Mouse (Mus musculus) embryonic facial prominence, embryonic 11.5 days (tissue): ENCODE results near the gene Hpf1. TPM values are rescaled to one million over a fixed set of nuclear protein-coding genes. Genes with fewer than 3 reads are reported as not detected.

Experiments used
- ATAC-seq: fragments of 200-750 bp; cut with Nextera tagmentation; replicated peaks from 2 replicates; pipeline ENCODE4 v1.8.0; 2017; ENCODE audit warnings: low read depth; ENCODE audit not compliant: insufficient number of reproducible peaks, low FRiP score, low TSS enrichment
- DNase-seq: peaks from one replicate; pipeline ENCODE4 v3.0.0-alpha.2; 2015; ENCODE audit warnings: low spot score
- H3K27ac ChIP-seq: fragments of 300-500 bp; sonication (generic); replicated peaks from 2 replicates; pipeline ENCODE4 v1.5.1; 2014; ENCODE audit warnings: mild to moderate bottlenecking, low read depth, low read length, control low read depth
- H3K27me3 ChIP-seq: fragments of 300-500 bp; sonication (generic); 2 replicates; pipeline ENCODE4 v1.6.1; 2014; ENCODE audit warnings: mild to moderate bottlenecking, low read length, moderate library complexity, mixed read lengths; ENCODE audit not compliant: control insufficient read depth, insufficient read depth
- H3K36me3 ChIP-seq: fragments of 300-500 bp; sonication (generic); replicated peaks from 2 replicates; pipeline ENCODE4 v1.6.1; 2014; ENCODE audit warnings: low read depth, mild to moderate bottlenecking, low read length, moderate library complexity, mixed read lengths; ENCODE audit not compliant: control insufficient read depth, insufficient read depth
- H3K4me1 ChIP-seq: fragments of 300-500 bp; sonication (generic); 2 replicates; pipeline ENCODE4 v1.6.1; 2014; ENCODE audit warnings: low read length, mixed read lengths; ENCODE audit not compliant: control insufficient read depth, insufficient read depth
- H3K4me2 ChIP-seq: fragments of 300-500 bp; sonication (generic); 2 replicates; pipeline ENCODE4 v1.6.1; 2014; ENCODE audit warnings: low read depth, mild to moderate bottlenecking, control low read depth, low read length, moderate library complexity
- H3K4me3 ChIP-seq: fragments of 300-500 bp; sonication (generic); 2 replicates; pipeline ENCODE4 v1.5.1; 2014; ENCODE audit warnings: low read depth, low read length, control low read depth
- H3K9ac ChIP-seq: fragments of 300-500 bp; sonication (generic); replicated peaks from 2 replicates; pipeline ENCODE4 v1.6.1; 2014; ENCODE audit warnings: mild to moderate bottlenecking, control low read depth, low read length
- H3K9me3 ChIP-seq: fragments of 300-500 bp; sonication (generic); replicated peaks from 2 replicates; pipeline ENCODE4 v1.6.1; 2016; ENCODE audit warnings: mild to moderate bottlenecking, low read length, inconsistent platforms, mixed read lengths; ENCODE audit not compliant: control insufficient read depth
- WGBS: fragments of 180-500 bp; shearing (Covaris S2); extraction: QIAGEN DNeasy Blood & Tissue Kit; methylation state at CpG from one replicate; pipeline ENCODE4 v1.1.7; 2014; 5-methylcytosine and 5-hydroxymethylcytosine counted together
- polyA plus RNA-seq: library from polyadenylated mRNA; unstranded; fragments of >200 nt; fragmentation: Nextera tagmentation; extraction: Ambion mirVana; gene quantifications from 2 replicates; pipeline ENCODE4 v1.2.1, GENCODE M21; 2014

The Hpf1 gene
- polyA plus RNA-seq, 1 experiment from 2014 or later = 147 TPM

DNA sequence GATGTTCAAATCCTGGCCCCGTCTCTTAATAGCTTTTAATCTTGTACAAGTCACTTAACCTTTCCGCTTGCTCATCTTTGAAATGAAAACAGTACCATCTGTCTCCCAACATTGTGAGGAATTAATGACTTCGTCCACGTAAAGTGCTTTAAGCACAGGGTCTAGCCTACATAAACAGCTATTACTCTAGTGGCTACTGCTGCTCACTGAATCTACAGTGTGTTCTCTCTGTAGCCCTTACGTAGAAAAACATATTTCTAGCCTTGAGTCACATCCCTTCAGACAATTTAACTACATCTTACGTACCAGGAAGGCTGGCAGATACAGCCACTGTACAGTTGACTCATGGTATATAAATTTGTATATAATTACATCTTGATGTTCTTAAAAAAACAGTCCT is 25.3 kb upstream of the Hpf1 start:
- H3K9ac ChIP-seq = no peak overlapping the region
- 79% methylated on average over 6 of the region's 6 CpGs for WGBS
- H3K27ac ChIP-seq = no peak overlapping the region
- H3K4me2 ChIP-seq = no peak overlapping the region
- no peaks in the 10 kb centered on the region for H3K36me3 ChIP-seq
- no peaks in the 10 kb centered on the region for H3K9me3 ChIP-seq
- no peaks in the 10 kb centered on the region for H3K4me1 ChIP-seq
- no peaks in the 10 kb centered on the region for H3K27me3 ChIP-seq
- ATAC-seq = no peak
- DNase-seq = no peak
- H3K4me3 ChIP-seq = no peak overlapping the region

- no peak overlapping the region for H3K4me3 ChIP-seq
- H3K9ac ChIP-seq = no peak overlapping the region
- no peak overlapping the region for H3K27ac ChIP-seq
- ATAC-seq = no peak
- H3K36me3 ChIP-seq = no peaks in the 10 kb centered on the region
- H3K4me1 ChIP-seq = no peaks in the 10 kb centered on the region
- H3K4me2 ChIP-seq = no peak overlapping the region
- peak; percentile 86 for DNase-seq
- no peaks in the 10 kb centered on the region for H3K9me3 ChIP-seq
- WGBS = 33% methylated on average over 3 of the region's 3 CpGs
- no peaks in the 10 kb centered on the region for H3K27me3 ChIP-seq
These were observed 24.6 kb upstream of the Hpf1 start for GRCm38 (mm10) chr8:60865504-60866114.

- DNase-seq (no peak), ATAC-seq (no peak)
- no peak overlapping the region for H3K27ac ChIP-seq
- H3K4me1 ChIP-seq = no peaks in the 10 kb centered on the region
- no peak overlapping the region for H3K4me3 ChIP-seq
- H3K9ac ChIP-seq = no peak overlapping the region
- no peaks in the 10 kb centered on the region for H3K27me3 ChIP-seq
- no peak overlapping the region for H3K4me2 ChIP-seq
- no peaks in the 10 kb centered on the region for H3K36me3 ChIP-seq
- no peaks in the 10 kb centered on the region for H3K9me3 ChIP-seq
- 83% methylated on average over 4 of the region's 4 CpGs for WGBS
These were observed 22.6 kb upstream of the Hpf1 start for GRCm38 (mm10) chr8:60867468-60868115.

- Histone ChIP-seq H3K4me2 (no peak overlapping the region), H3K9ac (no peak overlapping the region), H3K27me3 (no peaks in the 10 kb centered on the region), H3K27ac (no peak overlapping the region), H3K4me3 (no peak overlapping the region), H3K36me3 (no peaks in the 10 kb centered on the region), H3K4me1 (no peaks in the 10 kb centered on the region), H3K9me3 (no peaks in the 10 kb centered on the region)
- DNase-seq = no peak
- WGBS = 86% methylated on average over 4 of the region's 4 CpGs
- no peak for ATAC-seq
These were observed 21.8 kb upstream of the Hpf1 start for GRCm38 (mm10) chr8:60868236-60868965.

- ATAC-seq = no peak
- no peak overlapping the region for H3K4me2 ChIP-seq
- no peak overlapping the region for H3K27ac ChIP-seq
- DNase-seq = no peak
- H3K4me1 ChIP-seq = no peaks in the 10 kb centered on the region
- no peak overlapping the region for H3K9ac ChIP-seq
- WGBS = 81% methylated on average over 2 of the region's 2 CpGs
- H3K36me3 ChIP-seq = no peaks in the 10 kb centered on the region
- H3K9me3 ChIP-seq = no peaks in the 10 kb centered on the region
- H3K27me3 ChIP-seq = no peaks in the 10 kb centered on the region
- no peak overlapping the region for H3K4me3 ChIP-seq
These were observed 20.5 kb upstream of the Hpf1 start for GRCm38 (mm10) chr8:60869761-60870160.

GRCm38 (mm10) chr8:60870231-60871193 is 19.7 kb upstream of the Hpf1 start:
- Histone ChIP-seq H3K4me3 (no peak overlapping the region), H3K9ac (no peak overlapping the region), H3K4me2 (no peak overlapping the region), H3K27ac (no peak overlapping the region), H3K9me3 (no peaks in the 10 kb centered on the region), H3K36me3 (no peaks in the 10 kb centered on the region), H3K27me3 (no peaks in the 10 kb centered on the region), H3K4me1 (no peaks in the 10 kb centered on the region)
- ATAC-seq = no peak
- no peak for DNase-seq
- 84% methylated on average over 13 of the region's 13 CpGs for WGBS

- Histone ChIP-seq H3K4me1 (no peaks in the 10 kb centered on the region), H3K9ac (no peak overlapping the region), H3K4me3 (no peak overlapping the region), H3K27ac (no peak overlapping the region), H3K4me2 (no peak overlapping the region), H3K27me3 (no peaks in the 10 kb centered on the region), H3K9me3 (no peaks in the 10 kb centered on the region), H3K36me3 (no peaks in the 10 kb centered on the region)
- WGBS = 53% methylated on average over 2 of the region's 2 CpGs
- ATAC-seq (no peak), DNase-seq (no peak)
These were observed 11.6 kb upstream of the Hpf1 start for GRCm38 (mm10) chr8:60878617-60879016.
